Mouse (Mus musculus): ENCODE measurements around the gene Troap. TPM values are rescaled to one million over a fixed set of nuclear protein-coding genes. Genes with fewer than 3 reads are reported as not detected.

Gene Troap
- polyA plus RNA-seq, 1 experiment = 0.62 TPM

Other genes with a start within 250 kb of the Troap start
- gene Prkag1, start 243.1 kb upstream of the Troap start, polyA plus RNA-seq (2012; rRNA removed) = 67.8 and 74.0 TPM in 2 replicates
- 47.0 and 48.6 TPM in 2 replicates for gene Kmt2d, start 203.4 kb upstream of the Troap start, polyA plus RNA-seq (2012; rRNA removed)
- gene Rhebl1, start 180.0 kb upstream of the Troap start, polyA plus RNA-seq (2012; rRNA removed) = 17.6 and 19.2 TPM in 2 replicates
- 0.44 and 0.80 TPM in 2 replicates for gene Dhh, start 176.0 kb upstream of the Troap start, polyA plus RNA-seq (2012; rRNA removed)
- gene Lmbr1l, start 156.3 kb upstream of the Troap start, polyA plus RNA-seq (2012; rRNA removed) = 30.5 and 33.6 TPM in 2 replicates
- 1,157 and 1,186 TPM in 2 replicates for gene Tuba1b, start 140.0 kb upstream of the Troap start, polyA plus RNA-seq (2012; rRNA removed)
- gene Gm49450, start 121.0 kb upstream of the Troap start, polyA plus RNA-seq (2012; rRNA removed) = 0.17 and 3.5 TPM in 2 replicates
- 1,817 and 1,854 TPM in 2 replicates for gene Tuba1a, start 120.9 kb upstream of the Troap start, polyA plus RNA-seq (2012; rRNA removed)
- gene Tuba1c, start 44.7 kb upstream of the Troap start, polyA plus RNA-seq (2012; rRNA removed) = 5.8 and 10.6 TPM in 2 replicates
- gene Prph, start 19.4 kb upstream of the Troap start, polyA plus RNA-seq (2012; rRNA removed) = 0.69 and 0.90 TPM in 2 replicates
- gene C1ql4, start 13.2 kb downstream of the Troap start, polyA plus RNA-seq (2012; rRNA removed) = not detected in 2 replicates
- gene Dnajc22, start 18.6 kb downstream of the Troap start, polyA plus RNA-seq (2012; rRNA removed) = 0.06 TPM in 1 of 2 replicates, not detected in the other
- gene Spats2, start 51.3 kb downstream of the Troap start, polyA plus RNA-seq (2012; rRNA removed) = 36.9 and 39.7 TPM in 2 replicates
- gene Kcnh3, start 150.3 kb downstream of the Troap start, polyA plus RNA-seq (2012; rRNA removed) = 166 and 196 TPM in 2 replicates
- 121 and 122 TPM in 2 replicates for gene Mcrs1, start 177.4 kb downstream of the Troap start, polyA plus RNA-seq (2012; rRNA removed)
- 163 and 182 TPM in 2 replicates for gene Prpf40b, start 220.5 kb downstream of the Troap start, polyA plus RNA-seq (2012; rRNA removed)
- gene Fam186b, start 221.3 kb downstream of the Troap start, polyA plus RNA-seq (2012; rRNA removed) = 1.5 and 1.7 TPM in 2 replicates

Data from frontal cortex, adult 2 months (tissue).